In the genomic region with DNA sequence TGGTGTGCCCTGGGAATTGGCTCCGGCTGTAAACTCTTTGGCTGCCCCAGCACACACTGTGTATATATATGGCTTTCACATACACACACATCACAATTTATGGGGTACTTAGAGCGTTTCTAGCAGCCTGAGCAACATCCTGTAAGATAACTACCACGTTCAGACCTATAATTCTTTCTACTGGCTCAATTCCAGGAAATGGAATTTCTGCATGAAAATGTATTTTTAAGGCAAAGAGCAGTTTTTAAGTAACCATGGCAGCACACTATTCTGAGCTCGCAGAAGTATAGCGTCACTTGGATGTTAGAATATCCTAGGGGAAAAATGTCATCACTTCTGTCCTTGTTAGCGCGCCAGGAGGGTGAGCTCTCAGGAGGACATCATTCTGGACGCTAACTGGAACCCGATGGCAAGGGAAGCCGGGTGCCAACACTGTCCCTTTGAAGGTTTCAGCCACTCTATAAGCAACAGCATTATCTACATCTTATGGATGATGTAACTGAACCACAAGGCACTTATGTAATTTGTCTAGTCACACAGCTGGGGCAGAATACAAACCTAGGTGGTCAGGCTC, we compare ENCODE assay signal across 12 mouse cellular contexts.
DNase-seq lines count a peak whose midpoint lies in the region; ATAC-seq and TF ChIP-seq lines count a peak whose summit lies in the region.
"Had no signal": no experiment of that assay in that cellular context is flagged by ENCODE, and none has a peak within 500 bp of the region (broad histone marks: within the 10 kb centered on the region; RNA-seq: fewer than 3 reads in every experiment).

No protein-coding gene starts in this region.

- H3K4me3 ChIP-seq in lung, embryonic 14.5 days (ENCODE audit: low read depth, low read length) = no peak overlapping the region
- H3K4me3 ChIP-seq in lung, adult 2 months (replicated peaks; ENCODE audit: extremely low read depth, low read depth, low read length) = no peak overlapping the region
- H3K4me3 ChIP-seq in forebrain, postnatal 0 days (ENCODE audit: low read depth, low read length) = no peak overlapping the region
- H3K4me3 ChIP-seq in neural tube, embryonic 14.5 days (ENCODE audit: low read depth, low read length) = no peak overlapping the region

- no peak for TF ChIP-seq POLR2A in lung, adult 2 months (IDR thresholded peaks at IDR 0.05; ENCODE audit: borderline replicate concordance, extremely low read depth, low read depth, low read length)

- no peaks in the 10 kb centered on the region for H3K9me3 ChIP-seq in lung, embryonic 14.5 days (ENCODE audit: low read depth, low read length)
- H3K9me3 ChIP-seq in forebrain, postnatal 0 days (ENCODE audit: low read length) = no peaks in the 10 kb centered on the region
- H3K9me3 ChIP-seq in neural tube, embryonic 14.5 days (ENCODE audit: control insufficient read depth, low read length) = no peaks in the 10 kb centered on the region

- H3K27ac ChIP-seq in lung, embryonic 14.5 days (ENCODE audit: low read depth) = no peak overlapping the region
- peak overlapping the region; percentile 71 for H3K27ac ChIP-seq in forebrain, postnatal 0 days (ENCODE audit: low read depth, low read length)
- peak overlapping the region; percentile 64; the same call in 1 of the 2 replicates for H3K27ac ChIP-seq in neural tube, embryonic 14.5 days (ENCODE audit: low read depth, low read length)
- H3K27ac ChIP-seq: macrophage had no signal

- no peaks in the 10 kb centered on the region for H3K27me3 ChIP-seq in lung, embryonic 14.5 days (ENCODE audit: insufficient read depth, low read length)
- H3K27me3 ChIP-seq in forebrain, postnatal 0 days (ENCODE audit: insufficient read depth, low read length) = no peaks in the 10 kb centered on the region
- no peaks in the 10 kb centered on the region for H3K27me3 ChIP-seq in neural tube, embryonic 14.5 days (ENCODE audit: control insufficient read depth, insufficient read depth, low read length)

- TF ChIP-seq CTCF in lung, embryonic 14.5 days (IDR thresholded peaks at IDR 0.05; ENCODE audit: low read depth) = no peak
- TF ChIP-seq CTCF in lung, adult 2 months (IDR thresholded peaks at IDR 0.05; ENCODE audit: insufficient read depth, low read length) = no peak
- no peak for TF ChIP-seq CTCF in forebrain, postnatal 0 days (IDR thresholded peaks at IDR 0.05; ENCODE audit: low read depth)

- no peaks in the 10 kb centered on the region for H3K36me3 ChIP-seq in lung, embryonic 14.5 days (ENCODE audit: insufficient read depth)
- H3K36me3 ChIP-seq in forebrain, postnatal 0 days (ENCODE audit: insufficient read depth) = no peaks in the 10 kb centered on the region
- no peaks in the 10 kb centered on the region for H3K36me3 ChIP-seq in neural tube, embryonic 14.5 days (ENCODE audit: control insufficient read depth, insufficient read depth, low read length)

- WGBS in lung, embryonic 14.5 days = 37% methylated on average over 10 of the region's 10 CpGs
- WGBS in lung, adult 2 months = 63% methylated on average over 10 of the region's 10 CpGs
- WGBS in forebrain, postnatal 0 days = 47% methylated on average over 10 of the region's 10 CpGs
- WGBS in neural tube, embryonic 14.5 days = 44% methylated on average over 10 of the region's 10 CpGs

- no peak overlapping the region for H3K9ac ChIP-seq in lung, embryonic 14.5 days
- no peak overlapping the region for H3K9ac ChIP-seq in forebrain, postnatal 0 days
- no peak overlapping the region for H3K9ac ChIP-seq in neural tube, embryonic 14.5 days (replicated peaks; ENCODE audit: low read depth, low read length)

- peak; percentile 51 to 78 for DNase-seq in frontal cortex, adult 2 months (ENCODE audit: extremely low spot score in 1 of 2, low spot score in 1 of 2)
- no peak for DNase-seq in frontal cortex, postnatal 14 days (ENCODE audit: low spot score in 2 of 2)
- peak; percentile 90 for DNase-seq in lung, embryonic 14.5 days
- DNase-seq in lung, adult 2 months = no peak
- peak; percentile 69 for DNase-seq in forebrain, postnatal 0 days
- DNase-seq in testis, postnatal 14 days (ENCODE audit: low spot score) = no peak
- DNase-seq: kidney, adult 18-20 months; thymus, adult 18-20 months had no signal

- H3K4me2 ChIP-seq in lung, embryonic 14.5 days = no peak overlapping the region
- H3K4me2 ChIP-seq in forebrain, postnatal 0 days (ENCODE audit: low read depth) = peak overlapping the region; percentile 10; the same call in 1 of the 2 replicates
- peak overlapping the region; percentile 1; the same call in 1 of the 2 replicates for H3K4me2 ChIP-seq in neural tube, embryonic 14.5 days (ENCODE audit: low read depth, low read length)

- ATAC-seq in lung, embryonic 14.5 days (ENCODE audit: insufficient read depth) = peak; percentile 82
- peak; percentile 84 for ATAC-seq in forebrain, postnatal 0 days
- peak; percentile 77; the same call in 1 of the 2 replicates for ATAC-seq in neural tube, embryonic 14.5 days (ENCODE audit: low read depth)
- no peak for ATAC-seq in erythroblast, adult 5-6 weeks (replicated peaks; ENCODE audit: low FRiP score, poor library complexity, severe bottlenecking)
- ATAC-seq: CD4-positive, CD25-positive, alpha-beta regulatory T cell, adult 4 months had no signal

- peaks cover 9% of the 10 kb centered on the region for H3K4me1 ChIP-seq in lung, embryonic 14.5 days (ENCODE audit: insufficient read depth)
- peaks cover 9% of the 10 kb centered on the region; the same call in 1 of the 2 replicates for H3K4me1 ChIP-seq in lung, adult 2 months (ENCODE audit: control insufficient read depth, insufficient read depth, low read length)
- H3K4me1 ChIP-seq in forebrain, postnatal 0 days (ENCODE audit: insufficient read depth) = peaks cover 14% of the 10 kb centered on the region
- no peaks in the 10 kb centered on the region for H3K4me1 ChIP-seq in neural tube, embryonic 14.5 days (ENCODE audit: control insufficient read depth, insufficient read depth, low read length)

Comparison
In these comparisons a context has a peak if more than half of its experiments do, and no peak if none do; other contexts are left out.
1. DNase-seq: peak in frontal cortex, adult 2 months (2 of 2), lung, embryonic 14.5 days (single experiment) and forebrain, postnatal 0 days (single experiment); none in frontal cortex, postnatal 14 days (0 of 2), lung, adult 2 months (single experiment) and testis, postnatal 14 days (single experiment).